Mouse (Mus musculus): ENCODE measurements around the gene Olfr1028. TPM values are rescaled to one million over a fixed set of nuclear protein-coding genes. Genes with fewer than 3 reads are reported as not detected.

Gene Olfr1028
- total RNA-seq (2012; rRNA removed): not detected in 2 replicates
- polyA plus RNA-seq (2012; ENCODE audit: insufficient read depth in 1 of 2, insufficient read length in 2 of 2, low read depth in 1 of 2, low replicate concordance in 2 of 2, missing spikeins in 1 of 2): not detected

- no peak for DNase-seq (ENCODE audit: low read depth, low spot score)
- Histone ChIP-seq H3K9ac (ENCODE audit: control insufficient read depth, low read depth, low read length, poor library complexity, severe bottlenecking) (no peak within 1 kb of the TSS), H3K27ac (ENCODE audit: control insufficient read depth, low read depth, low read length) (no peak within 1 kb of the TSS), H3K36me3 (ENCODE audit: control insufficient read depth in 1 of 2, insufficient read depth in 2 of 2, low read length in 2 of 2) (no peaks in the 10 kb centered on the region), H3K4me1 (ENCODE audit: control insufficient read depth in 1 of 2, insufficient read depth in 2 of 2, low read length in 2 of 2) (no peaks in the 10 kb centered on the region), H3K79me2 (ENCODE audit: control insufficient read depth, insufficient read depth, low read length, poor library complexity) (no peaks in the 10 kb centered on the region), H3K27me3 (ENCODE audit: control insufficient read depth in 1 of 2, insufficient read depth in 2 of 2, low read length in 2 of 2) (no peaks in the 10 kb centered on the region), H3K9me3 (replicated peaks; ENCODE audit: insufficient read depth, low read length) (no peaks in the 10 kb centered on the region), H3K4me3 (ENCODE audit: control insufficient read depth in 1 of 2, insufficient read depth in 1 of 2, low read depth in 2 of 2, low read length in 2 of 2) (no peak within 1 kb of the TSS)
- TF ChIP-seq ZKSCAN1 (IDR thresholded peaks at IDR 0.05; ENCODE audit: low read depth, low read length) (no peak), SMC3 (IDR thresholded peaks at IDR 0.05; ENCODE audit: low read depth, low read length) (no peak), HCFC1 (IDR thresholded peaks at IDR 0.05; ENCODE audit: low read depth, low read length) (no peak), ZMIZ1 (IDR thresholded peaks at IDR 0.05; ENCODE audit: low read depth, low read length) (no peak), SIN3A (IDR thresholded peaks at IDR 0.05; ENCODE audit: low read length) (no peak), CHD1 (IDR thresholded peaks at IDR 0.05; ENCODE audit: low read depth, low read length) (no peak), CHD2 (IDR thresholded peaks at IDR 0.05; ENCODE audit: low read length) (no peak), USF1 (IDR thresholded peaks at IDR 0.05; ENCODE audit: low read depth, low read length) (no peak), MYB (IDR thresholded peaks at IDR 0.05; ENCODE audit: low read depth, low read length) (no peak), MYC (IDR thresholded peaks at IDR 0.05; ENCODE audit: low read depth, low read length) (no peak), E2F4 (IDR thresholded peaks at IDR 0.05; ENCODE audit: borderline replicate concordance, low read depth, low read length) (no peak), CTCF (IDR thresholded peaks at IDR 0.05 in 2 of 3, conservative IDR thresholded peaks at IDR 0.05 in 1 of 3; ENCODE audit: control insufficient read depth in 1 of 3, insufficient read depth in 1 of 3, low read depth in 2 of 3, low read length in 3 of 3, poor library complexity in 1 of 3, severe bottlenecking in 1 of 3) (no peak), JUND (IDR thresholded peaks at IDR 0.05; ENCODE audit: low read depth, low read length) (no peak), KAT2A (conservative IDR thresholded peaks at IDR 0.05; ENCODE audit: low read depth, low read length) (no peak), UBTF (IDR thresholded peaks at IDR 0.05; ENCODE audit: borderline replicate concordance, insufficient read depth, low read depth, low read length) (no peak), ZC3H11A (IDR thresholded peaks at IDR 0.05; ENCODE audit: low read depth, low read length) (no peak), MXI1 (IDR thresholded peaks at IDR 0.05; ENCODE audit: low read depth, low read length) (no peak), GABPA (IDR thresholded peaks at IDR 0.05; ENCODE audit: low read depth, low read length) (no peak), GATA1 (IDR thresholded peaks at IDR 0.05; ENCODE audit: low read depth, low read length) (no peak), NRF1 (IDR thresholded peaks at IDR 0.05; ENCODE audit: insufficient read depth, low read depth, low read length, poor library complexity, severe bottlenecking) (no peak)
Observed at GRCm38 (mm10) chr2:85950137-85950536, at the start of gene Olfr1028. Gene Olfr1028, plus strand, starts transcription at chr2:85950437.

GRCm38 (mm10) chr2:85904952-85905351 is 45.3 kb upstream of the Olfr1028 start, which contains the start of gene Olfr1024:
Gene Olfr1024, minus strand, starts transcription at chr2:85905052.
- no peaks in the 10 kb centered on the region for H3K36me3 ChIP-seq (ENCODE audit: control insufficient read depth in 1 of 2, insufficient read depth in 2 of 2, low read length in 2 of 2)
- H3K4me3 ChIP-seq (ENCODE audit: control insufficient read depth in 1 of 2, insufficient read depth in 1 of 2, low read depth in 2 of 2, low read length in 2 of 2): no peak within 1 kb of the TSS
- no peaks in the 10 kb centered on the region for H3K79me2 ChIP-seq (ENCODE audit: control insufficient read depth, insufficient read depth, low read length, poor library complexity)
- H3K27me3 ChIP-seq (ENCODE audit: control insufficient read depth in 1 of 2, insufficient read depth in 2 of 2, low read length in 2 of 2): no peaks in the 10 kb centered on the region
- no peak within 1 kb of the TSS for H3K27ac ChIP-seq (ENCODE audit: control insufficient read depth, low read depth, low read length)
- H3K9ac ChIP-seq (ENCODE audit: control insufficient read depth, low read depth, low read length, poor library complexity, severe bottlenecking): no peak within 1 kb of the TSS
- DNase-seq (ENCODE audit: low read depth, low spot score): no peak
- TF ChIP-seq ZNF384 (IDR thresholded peaks at IDR 0.05; ENCODE audit: low read depth, low read length) (no peak), USF1 (IDR thresholded peaks at IDR 0.05; ENCODE audit: low read depth, low read length) (no peak), E2F4 (IDR thresholded peaks at IDR 0.05; ENCODE audit: borderline replicate concordance, low read depth, low read length) (no peak), CTCF (IDR thresholded peaks at IDR 0.05 in 2 of 3, conservative IDR thresholded peaks at IDR 0.05 in 1 of 3; ENCODE audit: control insufficient read depth in 1 of 3, insufficient read depth in 1 of 3, low read depth in 2 of 3, low read length in 3 of 3, poor library complexity in 1 of 3, severe bottlenecking in 1 of 3) (no peak), KAT2A (conservative IDR thresholded peaks at IDR 0.05; ENCODE audit: low read depth, low read length) (no peak), ZC3H11A (IDR thresholded peaks at IDR 0.05; ENCODE audit: low read depth, low read length) (no peak), SMC3 (IDR thresholded peaks at IDR 0.05; ENCODE audit: low read depth, low read length) (no peak), MXI1 (IDR thresholded peaks at IDR 0.05; ENCODE audit: low read depth, low read length) (no peak), RCOR1 (IDR thresholded peaks at IDR 0.05; ENCODE audit: low read depth, low read length) (no peak)
- H3K4me1 ChIP-seq (ENCODE audit: control insufficient read depth in 1 of 2, insufficient read depth in 2 of 2, low read length in 2 of 2): no peaks in the 10 kb centered on the region
- no peaks in the 10 kb centered on the region for H3K9me3 ChIP-seq (replicated peaks; ENCODE audit: insufficient read depth, low read length)
